Mouse (Mus musculus) cerebellum, adult 18-20 months (tissue): ENCODE data around the gene Doc2g.

Source experiments
- DNase-seq, 2 experiments: peaks; one replicate each; pipeline ENCODE4 v3.0.0; 2021

Doc2g gene

DNA sequence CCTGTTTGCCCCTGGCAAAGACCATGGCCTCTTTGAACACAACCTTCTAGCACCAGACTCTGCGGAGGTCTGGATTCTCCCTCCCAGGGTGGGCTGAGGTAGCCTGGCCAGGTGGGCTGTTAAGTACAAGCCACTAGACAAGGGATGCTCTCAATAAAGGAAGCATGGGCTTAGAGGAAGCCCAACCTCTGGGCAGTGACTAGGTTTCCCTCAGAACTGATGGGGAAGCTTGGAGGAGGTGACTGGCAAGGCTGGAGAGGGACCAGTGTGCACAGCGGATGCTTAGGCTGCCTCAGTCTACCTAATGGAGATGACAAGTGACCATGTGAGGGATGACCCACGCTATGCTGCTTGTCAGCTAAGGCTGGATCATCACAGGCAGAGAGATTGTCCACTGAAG is 11.1 kb upstream of the Doc2g start:
- DNase-seq: no peak

DNA sequence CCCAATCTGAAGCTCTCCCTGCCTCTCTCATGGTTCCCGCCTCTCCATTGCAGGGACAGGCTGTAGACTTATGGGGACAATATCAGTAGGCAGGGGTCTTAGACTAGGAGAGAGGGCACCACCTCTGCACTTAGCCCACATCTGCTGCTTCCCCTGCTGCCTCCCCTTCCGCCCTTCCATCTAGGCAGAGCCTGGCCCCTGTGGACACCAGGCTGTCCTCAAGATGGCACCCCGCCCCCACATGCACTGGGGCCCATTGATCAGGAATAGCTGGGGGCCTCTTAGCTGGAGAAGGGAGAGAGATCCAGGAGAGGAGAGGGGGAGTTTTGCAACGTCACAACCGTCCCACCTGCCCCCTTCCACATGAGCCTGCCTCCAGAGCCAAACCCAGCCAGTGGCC is 10.7 kb upstream of the Doc2g start, which contains the start of gene Tbx10:
Gene Tbx10, plus strand, starts transcription at position 337 of the 400 bp plus-strand sequence.
- DNase-seq: no peak

DNA sequence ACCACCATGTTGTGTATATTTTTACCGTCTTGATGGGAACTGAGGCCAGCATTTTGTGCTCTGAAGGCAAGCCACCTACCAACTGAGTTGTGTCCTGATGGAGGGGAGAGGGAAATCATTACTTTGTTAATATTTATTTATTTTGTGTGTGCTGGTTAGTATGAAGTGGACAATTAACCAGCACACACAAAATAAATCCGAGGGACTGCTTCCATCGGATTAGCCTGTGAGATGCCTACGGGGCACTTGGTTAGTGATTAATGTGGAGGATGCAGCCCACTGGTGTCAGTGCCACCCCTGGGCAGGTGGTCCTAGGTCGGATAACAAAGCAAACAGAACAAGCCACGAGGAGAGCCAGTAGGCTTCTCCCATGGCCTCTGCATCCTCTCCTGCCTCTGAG is 8.2 kb upstream of the Doc2g start:
- no peak for DNase-seq

DNA sequence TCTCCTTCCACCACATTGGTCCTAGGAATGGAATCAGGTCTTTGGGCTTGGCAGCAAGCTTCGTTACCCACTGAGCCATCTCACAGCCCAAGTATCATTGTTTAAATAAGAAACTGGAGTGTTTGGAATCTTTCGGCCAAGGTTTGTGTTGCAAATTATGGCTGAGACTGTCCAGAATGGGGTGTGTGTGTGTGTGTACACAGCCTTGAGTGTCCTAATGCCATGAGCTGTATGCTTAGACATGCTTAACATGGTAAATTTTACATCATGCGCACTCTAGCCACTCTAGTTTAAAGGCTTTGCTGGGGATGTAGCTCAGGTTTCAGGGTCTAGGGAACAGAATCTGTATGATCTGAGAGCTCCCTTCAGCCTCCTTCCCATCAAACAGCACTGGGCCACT is 7.6 kb upstream of the Doc2g start:
- no peak for DNase-seq

DNA sequence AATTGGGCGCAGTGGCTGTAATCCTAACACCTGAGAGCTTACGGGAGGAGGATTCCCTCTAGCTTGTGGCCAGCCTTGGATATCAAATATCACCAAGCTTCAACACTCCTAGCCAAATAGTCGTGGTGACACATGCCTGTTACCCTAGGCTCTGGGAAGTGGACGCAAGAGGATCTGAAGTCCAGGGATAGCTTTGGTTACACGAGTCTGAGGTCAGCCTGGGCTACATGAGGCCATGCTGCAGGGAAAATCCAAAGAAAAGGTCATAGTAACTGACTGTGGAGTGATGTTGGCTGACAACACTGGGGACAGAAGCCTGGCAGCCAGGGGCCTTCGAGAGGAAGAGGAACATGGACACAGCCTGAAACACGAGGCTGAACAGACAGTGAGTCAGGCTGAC is 7.0 kb upstream of the Doc2g start:
- DNase-seq: no peak

DNA sequence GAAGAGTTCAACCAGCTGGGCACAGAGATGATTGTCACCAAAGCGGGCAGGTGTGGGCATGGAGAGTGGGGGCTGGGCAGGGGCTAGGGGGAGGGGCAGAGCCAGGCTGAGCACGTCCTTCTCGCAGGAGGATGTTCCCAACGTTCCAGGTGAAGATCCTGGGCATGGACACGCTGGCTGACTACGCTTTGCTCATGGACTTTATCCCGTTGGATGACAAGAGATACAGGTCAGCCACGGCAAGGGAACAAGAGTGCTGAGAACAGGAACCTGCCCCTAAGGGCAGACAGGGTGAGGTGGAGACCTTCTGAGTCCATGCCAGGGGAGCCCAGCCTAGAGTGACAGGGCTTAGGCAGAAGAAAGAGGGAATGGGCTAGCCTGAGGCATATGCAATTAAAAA is 6.4 kb upstream of the Doc2g start:
- DNase-seq: no peak

DNA sequence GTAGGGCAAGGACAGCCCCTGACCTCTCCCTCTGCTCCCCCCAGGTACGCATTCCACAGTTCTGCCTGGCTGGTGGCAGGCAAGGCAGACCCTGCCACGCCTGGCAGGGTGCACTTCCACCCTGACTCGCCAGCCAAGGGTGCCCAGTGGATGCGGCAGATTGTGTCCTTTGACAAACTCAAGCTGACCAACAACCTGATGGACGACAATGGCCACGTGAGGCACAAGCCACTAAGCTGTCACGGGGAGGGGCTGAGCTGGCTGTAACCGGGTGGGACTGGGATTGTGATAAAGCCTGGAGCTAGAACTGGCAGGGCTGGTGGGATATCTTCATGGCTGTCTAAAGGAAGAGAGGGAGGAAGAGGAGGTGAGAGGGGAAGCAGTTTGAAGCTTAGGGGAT is 5.9 kb upstream of the Doc2g start:
- no peak for DNase-seq

DNA sequence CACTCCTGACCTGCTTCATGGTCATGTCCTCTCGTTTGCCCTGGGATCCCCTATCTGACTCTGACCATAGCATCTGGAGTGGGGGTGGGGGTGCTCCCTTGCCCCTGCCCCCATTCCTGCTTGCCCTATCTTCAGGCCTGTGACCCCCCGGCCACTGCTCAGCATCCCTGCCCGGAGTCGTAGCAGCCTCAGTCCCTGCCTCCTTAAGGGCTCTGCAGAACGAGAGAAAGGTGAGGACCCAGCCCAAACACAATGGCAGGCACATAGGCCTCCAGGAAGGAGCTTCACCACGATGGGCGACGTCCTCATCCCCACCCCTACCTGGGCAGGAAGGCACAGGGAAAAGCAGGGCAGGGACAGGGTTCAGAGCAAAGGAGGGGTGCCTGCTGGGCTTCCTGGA is 4.8 kb upstream of the Doc2g start:
- DNase-seq: no peak

DNA sequence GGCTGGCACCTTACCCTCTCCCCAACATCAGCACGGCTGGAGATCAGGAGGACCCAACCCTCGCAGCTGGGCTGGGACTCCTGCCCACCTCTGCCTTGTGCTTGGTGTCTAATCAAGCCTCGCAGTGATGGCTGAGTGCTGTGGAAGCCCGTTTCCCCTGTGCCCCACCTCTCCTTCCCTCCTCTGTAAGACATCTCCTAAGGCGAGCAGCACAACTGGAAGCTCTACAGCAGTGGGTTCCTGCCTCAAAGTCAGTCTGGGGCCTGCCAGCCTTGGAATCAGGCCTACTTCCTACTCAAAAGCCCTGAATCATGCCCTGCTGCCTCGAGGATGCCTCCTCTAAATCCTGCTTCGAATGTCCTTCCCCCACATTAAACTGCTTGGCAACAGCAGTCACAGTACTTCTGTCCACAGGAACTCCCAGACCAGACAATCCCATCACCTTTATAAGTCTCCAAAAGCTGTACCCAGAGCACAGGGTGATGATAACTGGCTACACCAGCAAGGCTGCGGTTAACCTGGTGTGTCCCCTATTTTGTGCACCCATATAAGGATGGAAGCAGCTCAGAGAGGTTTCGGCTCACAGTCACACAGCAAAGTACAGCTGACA is 3.9 kb upstream of the Doc2g start:
- DNase-seq: no peak

DNA sequence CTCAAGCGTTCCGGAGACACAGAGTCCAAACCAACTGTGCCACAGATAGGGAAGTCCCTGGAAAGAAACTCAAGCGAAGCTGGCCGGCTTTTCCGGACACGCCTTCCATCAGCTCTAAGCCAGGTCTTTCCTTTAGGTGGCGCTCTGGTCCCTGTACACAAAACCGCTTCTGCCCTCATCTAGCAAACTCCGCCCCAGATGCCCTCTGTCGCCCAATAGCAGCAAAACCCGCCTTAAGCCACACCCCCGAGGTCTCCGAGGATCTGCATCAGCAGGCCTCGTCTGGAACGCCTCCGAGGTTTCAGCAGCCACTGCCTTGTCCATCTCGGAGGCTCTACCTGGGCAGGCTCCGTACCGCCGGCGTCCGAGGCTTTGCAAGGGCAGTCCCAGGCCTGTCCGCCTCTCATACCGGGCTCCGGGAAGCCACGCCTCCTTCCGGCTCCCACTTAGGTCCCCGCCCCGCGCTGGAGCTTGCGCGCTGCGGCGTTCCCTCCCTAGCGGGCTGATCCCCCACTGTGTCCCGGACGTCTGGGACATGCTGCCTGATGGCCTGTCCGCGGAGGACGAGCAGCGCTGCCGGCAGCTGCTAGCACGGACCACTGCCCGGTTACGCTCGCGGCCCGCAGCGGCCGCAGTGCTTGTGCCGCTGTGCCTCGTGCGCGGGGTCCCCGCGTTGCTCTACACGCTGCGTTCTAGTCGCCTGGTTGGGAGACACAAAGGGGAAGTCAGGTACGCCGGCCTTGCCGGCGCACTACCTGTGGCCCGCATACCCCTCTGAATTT is 2.8 kb upstream of the Doc2g start, which contains the start of the genes Nudt8 and Gm49405:
Gene Nudt8, plus strand, starts transcription at position 462 of the 782 bp plus-strand sequence.
Gene Gm49405, plus strand, starts transcription at position 508 of the 782 bp plus-strand sequence.
- DNase-seq: peak; percentile 95 to 99

DNA sequence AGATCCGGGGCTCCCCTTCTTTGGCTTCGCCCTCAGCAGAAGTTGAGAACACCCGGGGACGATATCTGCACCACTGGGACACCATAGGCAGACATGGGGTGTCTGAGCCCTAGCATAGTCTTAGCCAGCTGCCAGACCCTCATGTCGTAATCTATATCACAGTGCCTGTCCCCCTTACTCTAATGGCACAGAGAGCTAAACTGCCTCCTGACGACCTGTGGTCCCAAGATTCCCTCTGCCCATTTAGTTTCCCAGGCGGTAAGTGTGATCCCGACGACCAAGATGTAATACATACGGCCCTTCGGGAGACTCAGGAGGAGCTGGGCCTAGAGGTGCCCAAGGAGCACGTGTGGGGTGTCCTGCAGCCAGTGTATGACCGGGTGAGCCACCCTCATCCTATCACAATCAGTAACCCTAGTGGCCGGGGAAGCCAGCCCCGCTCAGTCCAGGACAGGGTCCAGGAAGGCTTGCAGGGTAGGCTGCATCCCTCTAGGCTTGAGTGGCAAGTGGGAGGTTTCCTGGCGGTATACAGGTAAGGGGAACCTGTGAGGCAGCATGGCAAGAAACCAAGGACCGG is 2.1 kb upstream of the Doc2g start:
- DNase-seq: peak in 1 of 2 experiments; percentile 36

DNA sequence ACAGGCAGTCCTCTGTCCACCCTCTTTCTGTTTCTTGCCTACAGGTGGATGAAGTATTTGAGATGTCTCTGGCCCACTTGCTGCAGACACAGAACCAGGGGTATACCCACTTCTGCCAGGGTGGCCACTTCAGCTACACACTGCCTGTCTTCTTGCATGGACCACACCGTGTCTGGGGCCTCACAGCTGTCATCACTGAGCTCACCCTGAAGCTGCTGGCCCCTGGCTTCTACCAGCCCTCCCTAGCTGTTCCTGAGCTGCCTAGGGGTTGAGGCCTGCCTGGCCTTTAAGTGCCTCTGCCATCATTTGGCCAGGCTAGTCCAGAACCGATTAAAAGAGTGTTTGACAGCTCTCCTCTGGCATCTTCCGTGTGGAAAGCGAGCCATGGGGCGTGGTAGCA is 1.4 kb upstream of the Doc2g start:
- no peak for DNase-seq

DNA sequence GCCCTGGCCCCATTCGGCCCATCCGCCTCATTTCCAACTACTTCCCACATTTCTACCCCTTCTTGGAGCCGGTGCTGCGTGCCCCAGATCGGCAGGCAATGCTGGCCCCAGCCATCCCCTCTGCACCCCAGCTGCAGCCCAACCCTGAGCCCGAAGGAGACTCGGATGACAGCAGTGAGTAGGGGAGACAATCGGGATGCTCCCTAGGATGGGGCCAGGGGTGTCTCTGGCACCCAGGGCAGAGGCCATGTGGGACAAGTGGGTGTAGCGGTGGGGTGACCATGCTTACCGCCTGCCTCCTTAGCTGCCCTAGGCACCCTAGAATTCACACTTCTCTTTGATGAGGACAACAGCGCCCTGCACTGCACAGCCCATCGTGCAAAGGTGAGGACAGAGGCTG is 528 bp downstream of the Doc2g start:
- no peak for DNase-seq

DNA sequence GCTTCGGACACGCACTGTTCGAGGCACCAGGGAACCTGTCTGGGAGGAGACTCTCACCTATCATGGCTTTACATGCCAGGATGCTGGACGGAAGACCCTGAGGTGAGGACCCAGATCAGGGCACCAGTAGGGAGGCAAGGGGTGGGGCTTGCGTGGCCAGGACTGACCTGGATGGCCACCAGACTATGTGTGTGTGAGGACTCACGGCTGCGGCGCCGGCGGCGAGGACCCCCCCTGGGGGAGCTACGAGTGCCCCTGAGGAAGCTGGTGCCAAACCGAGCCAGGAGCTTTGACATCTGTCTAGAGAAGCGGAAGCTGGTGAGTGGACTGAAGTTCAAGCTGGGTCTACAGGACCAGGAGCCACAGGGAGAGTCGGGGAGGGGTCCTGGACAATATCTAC is 1.2 kb downstream of the Doc2g start:
- DNase-seq: no peak

DNA sequence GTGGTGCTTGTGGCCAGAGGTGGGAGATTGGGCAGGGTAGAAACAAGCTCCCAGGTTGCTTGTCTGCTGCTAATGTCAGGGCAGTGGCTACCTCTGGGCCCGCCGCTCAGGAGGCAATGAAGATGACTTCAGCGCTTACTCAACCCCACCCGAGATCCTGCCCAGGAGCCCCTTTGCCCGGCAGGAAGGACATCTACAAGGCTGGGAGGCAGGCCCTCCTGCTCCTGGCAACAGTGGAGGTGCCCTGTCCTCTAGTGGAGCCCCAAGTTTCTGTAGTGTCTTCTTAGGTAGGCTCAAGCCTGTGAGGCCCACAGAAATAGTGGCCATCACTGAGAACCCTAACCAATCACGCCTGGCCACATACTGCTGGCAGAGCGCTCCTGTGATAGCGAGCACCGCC is 2.0 kb downstream of the Doc2g start:
- no peak for DNase-seq

DNA sequence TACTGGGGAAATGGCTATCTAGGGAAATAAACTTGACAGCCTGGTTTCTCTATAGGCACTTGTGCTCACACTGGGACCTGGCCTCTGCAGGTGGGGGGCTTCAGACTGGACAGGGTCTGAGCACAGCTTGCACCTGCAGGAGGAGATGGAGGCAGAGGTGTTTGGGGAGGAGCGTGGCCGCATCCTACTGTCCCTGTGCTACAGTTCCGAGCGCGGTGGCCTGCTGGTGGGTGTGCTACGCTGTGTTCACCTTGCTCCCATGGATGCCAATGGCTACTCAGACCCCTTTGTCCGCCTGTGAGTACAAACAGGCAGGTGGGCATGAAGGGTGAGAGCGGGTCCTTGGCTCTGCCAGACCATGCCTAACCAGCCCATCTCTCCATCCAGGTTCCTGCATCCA is 2.9 kb downstream of the Doc2g start:
- no peak for DNase-seq

DNA sequence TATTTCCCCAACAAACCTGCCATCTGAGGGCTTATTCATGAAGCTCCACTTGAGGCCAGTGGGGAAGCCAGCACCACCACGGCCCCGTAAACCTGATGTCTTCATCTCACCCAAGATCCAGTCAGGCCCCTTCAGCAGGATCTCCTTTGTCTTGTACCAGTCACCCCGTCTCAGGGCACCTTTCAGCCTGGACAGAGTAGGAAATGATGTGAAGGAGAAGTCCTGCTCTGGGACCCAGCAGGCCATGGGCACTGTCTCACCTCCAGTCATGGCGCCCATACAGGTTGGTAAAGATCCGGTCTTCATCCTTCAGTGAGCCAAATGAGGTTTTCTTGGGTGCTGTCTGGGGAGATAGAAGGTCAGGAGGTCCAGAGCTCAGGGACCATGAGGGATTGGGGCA is 8.0 kb downstream of the Doc2g start:
- DNase-seq: no peak

DNA sequence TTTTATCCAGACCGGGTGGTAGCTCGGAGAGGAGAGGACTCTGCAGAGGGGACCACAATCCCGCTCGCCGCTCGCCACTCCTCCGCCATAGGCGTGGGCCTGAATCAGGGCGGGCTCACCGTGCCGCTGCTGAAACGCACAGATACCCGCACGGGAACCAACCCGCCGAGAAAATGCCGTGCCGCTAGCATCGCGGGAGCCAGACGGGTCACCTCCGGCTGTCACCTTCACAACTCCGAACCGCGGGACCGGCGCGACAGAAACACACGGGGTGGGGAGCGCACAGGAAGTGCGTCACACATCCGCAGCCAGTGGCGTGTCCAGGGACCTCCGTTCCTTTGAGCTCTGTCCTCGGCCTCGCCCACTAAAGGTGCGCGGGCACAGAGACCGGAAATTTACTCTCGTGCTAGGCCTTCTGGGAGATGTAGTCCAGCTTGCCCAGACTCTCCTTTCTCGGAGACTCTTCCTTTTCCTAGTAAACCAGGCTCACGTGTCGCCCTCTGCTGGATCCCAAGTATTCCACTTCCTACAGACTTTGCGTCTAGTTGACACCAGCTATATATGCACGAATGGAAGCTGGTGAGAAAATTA is 9.4 kb downstream of the Doc2g start, which contains the start of gene Ndufv1:
Gene Ndufv1, minus strand, starts transcription at position 375 of the 591 bp plus-strand sequence.
- DNase-seq: peak; percentile 94 to 99

DNA sequence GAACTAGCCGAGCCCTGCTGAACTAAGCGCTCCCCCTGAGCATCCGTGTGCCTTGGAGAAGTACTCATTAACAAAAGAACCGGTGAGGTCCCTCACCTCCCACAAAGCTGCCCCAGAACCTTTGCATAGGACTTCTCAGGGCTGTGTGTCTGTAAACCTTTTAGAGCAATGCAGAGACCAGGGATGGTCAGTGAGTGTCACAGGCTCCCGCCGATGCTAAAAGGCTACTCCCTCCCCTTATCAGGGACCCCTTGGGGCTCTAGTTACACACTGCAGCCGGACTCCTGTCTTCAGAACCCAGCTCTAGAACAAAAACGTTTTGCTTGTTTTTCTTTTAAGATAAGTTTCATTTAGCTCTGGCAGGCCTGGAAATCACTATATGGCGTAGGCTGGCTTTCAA is 10.0 kb downstream of the Doc2g start:
- no peak for DNase-seq

DNA sequence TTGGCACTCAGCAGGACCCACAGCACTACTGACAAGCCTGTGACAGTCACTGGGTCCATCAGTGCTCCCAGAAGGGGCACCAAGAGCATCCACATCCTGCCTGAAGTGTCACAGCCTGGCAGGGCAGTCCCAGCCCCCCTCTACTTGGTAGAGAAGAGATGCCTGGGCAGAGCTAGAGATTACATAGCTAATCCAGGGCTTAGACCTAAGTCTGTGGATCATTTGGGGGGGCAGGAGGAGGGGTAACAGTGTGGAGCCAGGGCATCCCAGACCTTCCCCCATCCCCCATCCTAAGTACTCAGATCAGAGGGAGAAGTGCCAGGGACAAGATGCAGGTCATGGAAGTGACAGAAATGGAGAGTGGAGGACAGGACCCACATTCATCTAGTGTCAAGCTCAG is 11.7 kb downstream of the Doc2g start:
- no peak for DNase-seq

DNA sequence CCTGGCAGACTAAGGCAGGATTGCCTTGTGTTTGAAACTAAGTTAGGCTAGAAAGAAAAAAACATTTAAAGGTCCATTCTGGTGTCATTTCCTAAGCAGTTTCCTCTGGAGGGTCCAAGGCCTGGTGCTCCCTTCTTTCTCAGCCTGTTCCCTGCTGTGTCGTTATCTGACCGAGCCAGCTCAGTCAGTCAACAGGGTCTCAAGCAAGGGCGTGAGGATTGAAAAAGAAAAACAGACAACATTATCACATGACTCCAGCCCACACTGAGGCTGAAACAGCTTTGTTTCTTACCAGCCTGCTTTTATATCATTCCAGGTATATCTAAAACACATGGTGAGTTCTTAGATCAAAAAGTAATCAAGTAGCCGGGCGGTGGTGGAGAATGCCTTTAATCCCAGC is 12.5 kb downstream of the Doc2g start:
- DNase-seq: no peak

DNA sequence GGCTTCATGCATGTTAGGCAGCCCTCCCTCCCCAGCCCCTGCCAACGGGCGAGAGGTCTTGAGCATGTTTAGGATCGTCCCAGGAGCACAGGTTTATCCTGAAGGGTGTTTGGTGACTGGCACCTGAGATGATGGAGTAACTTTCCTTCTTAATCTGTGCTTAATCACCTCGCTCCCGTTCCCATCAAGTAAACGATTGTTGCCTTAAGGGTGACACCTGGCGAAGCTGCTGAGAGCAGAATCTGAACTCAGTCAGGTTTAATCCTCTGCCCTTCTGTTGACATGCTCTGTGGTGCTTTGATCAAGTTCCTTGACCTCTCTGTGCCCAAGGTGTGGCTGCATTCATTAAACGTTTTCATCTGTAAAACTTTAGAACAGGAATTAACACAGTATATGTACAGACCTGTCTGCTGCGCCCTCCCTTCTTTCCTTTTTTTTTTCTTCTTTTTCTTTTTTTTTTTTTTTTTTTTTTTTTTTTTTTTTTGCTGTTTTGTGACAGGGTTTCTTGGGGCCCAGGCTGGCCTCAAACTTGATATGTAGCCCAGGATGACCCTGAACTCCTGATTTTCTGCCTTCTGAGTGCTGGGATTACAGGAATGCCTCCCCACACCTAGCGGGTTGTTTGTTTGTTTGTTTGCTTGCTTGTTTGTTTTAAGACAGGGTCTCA is 14.9 kb downstream of the Doc2g start:
- DNase-seq: no peak
